Mouse (Mus musculus) heart, postnatal 36 days (tissue): ENCODE measurements around the gene Arl1. TPM values are rescaled to one million over a fixed set of nuclear protein-coding genes. Genes with fewer than 3 reads are reported as not detected.
"Not testable (repeated sequence)": the region's sequence is repeated elsewhere in the genome, so short reads cannot be mapped to it uniquely, and the experiment has no call there.

ENCODE experiments used
- DNase-seq, 2 experiments: peaks; one replicate each; pipeline ENCODE4 v3.0.0; 2021 to 2022
- intact Hi-C: fragments of 180-260 bp; cut with DNase I; formaldehyde crosslinking; loops from one replicate; pipeline ENCODE4 v1.15.1; 2025
- total RNA-seq, 2 experiments: library from RNA; stranded (reverse); gene quantifications; 2 replicates each; pipeline ENCODE4 v1.2.3; 2021

The Arl1 gene
- total RNA-seq, 2 experiments from 2014 or later, result 86.1 to 86.3 TPM

- no peak for DNase-seq
These were observed 10.8 kb downstream of the Arl1 start for GRCm38 (mm10) chr10:88741426-88741825.

GRCm38 (mm10) chr10:88761524-88762212 lies 31.0 kb downstream of the Arl1 start:
- no peak for DNase-seq
- intact Hi-C loops, result no loop called here

More at GRCm38 (mm10) chr10:88741426-88741825, 10.8 kb downstream of the Arl1 start:
- intact Hi-C loops, result no loop called here

DNA sequence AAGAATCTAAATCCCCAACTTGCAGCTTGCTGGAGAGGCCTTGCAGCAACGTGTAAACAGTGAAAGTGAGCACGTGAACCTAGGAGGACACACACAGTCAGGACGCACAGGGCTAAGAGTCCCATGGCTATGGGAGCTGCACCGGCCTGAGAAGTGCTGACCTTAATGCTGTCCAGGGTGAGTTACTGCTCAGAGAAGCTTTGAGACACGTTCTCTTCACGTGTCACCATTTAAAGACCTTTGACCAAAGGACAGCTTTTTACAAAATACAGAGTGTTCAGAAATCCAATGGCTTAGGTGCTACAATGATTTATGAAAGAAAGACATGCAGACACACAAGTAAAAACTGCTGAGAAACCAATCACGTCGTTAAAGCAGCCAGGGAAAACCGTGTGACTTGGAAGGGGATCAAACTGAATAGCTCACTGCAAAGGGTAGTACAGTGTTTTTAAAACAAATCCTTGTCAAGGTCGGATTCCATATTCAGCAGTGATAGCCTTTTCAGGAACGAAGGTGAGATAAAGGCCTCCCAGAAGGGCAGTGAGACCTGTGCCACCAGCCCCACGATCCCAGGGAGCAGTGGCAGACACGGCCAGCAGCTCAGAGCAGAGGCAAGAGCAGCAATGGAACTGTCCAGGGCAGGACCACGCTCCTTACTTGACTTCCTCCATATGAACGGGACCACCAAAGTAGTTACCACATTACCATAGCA lies 34.9 kb downstream of the Arl1 start:
- DNase-seq, result no peak
- intact Hi-C loops, result no loop called here

- intact Hi-C loops, result no loop called here
- DNase-seq, result no peak
These were observed 38.3 kb downstream of the Arl1 start for GRCm38 (mm10) chr10:88768961-88769360.

- intact Hi-C loops, result no loop called here
- DNase-seq, result no peak
These were observed 39.0 kb downstream of the Arl1 start for GRCm38 (mm10) chr10:88769676-88770075.

DNA sequence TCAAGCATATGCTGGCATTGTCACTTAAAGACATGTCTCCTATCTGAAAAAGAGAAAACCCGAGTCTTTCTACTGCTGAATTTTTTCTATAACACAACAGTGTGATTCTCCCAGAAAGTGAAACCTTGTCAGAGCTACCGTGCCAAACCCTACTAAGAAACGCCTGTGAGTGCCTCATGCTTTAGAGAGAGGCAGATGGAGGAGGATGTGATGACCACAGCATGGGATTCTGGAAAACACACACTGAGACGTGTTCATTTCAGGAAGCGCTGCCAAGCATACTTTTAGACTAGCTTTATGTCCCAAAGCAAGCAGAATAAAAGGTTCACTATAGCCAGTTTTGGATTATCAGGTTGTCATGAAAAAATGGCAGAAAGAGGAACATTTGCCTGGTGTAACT lies 42.3 kb downstream of the Arl1 start:
- intact Hi-C loops, DNase-seq: not testable (repeated sequence)

DNA sequence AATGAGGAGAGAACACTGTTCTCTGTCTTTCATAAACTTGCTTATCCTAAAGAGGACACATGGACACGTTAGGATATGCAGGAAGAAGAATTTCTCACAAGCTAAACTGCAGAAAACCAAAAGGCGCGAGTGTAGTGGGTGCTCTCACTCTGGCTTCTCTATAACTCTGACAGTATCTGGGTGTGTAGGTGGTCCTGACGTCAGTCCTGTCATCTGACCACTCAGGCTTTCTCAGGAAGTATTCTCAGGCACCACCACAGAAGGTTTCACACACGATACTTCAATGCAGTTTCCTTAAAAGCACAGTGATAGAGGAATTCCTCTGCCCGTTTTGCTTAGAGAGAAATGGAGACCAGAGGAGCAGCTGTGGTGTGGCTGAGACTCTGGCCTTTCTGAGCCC lies 45.5 kb downstream of the Arl1 start:
- intact Hi-C loops, result no loop called here
- no peak for DNase-seq

GRCm38 (mm10) chr10:88780716-88781115 lies 50.1 kb downstream of the Arl1 start:
- intact Hi-C loops, result no loop called here
- no peak for DNase-seq

GRCm38 (mm10) chr10:88783135-88783534 lies 52.5 kb downstream of the Arl1 start:
- intact Hi-C loops, DNase-seq: not testable (repeated sequence)

DNA sequence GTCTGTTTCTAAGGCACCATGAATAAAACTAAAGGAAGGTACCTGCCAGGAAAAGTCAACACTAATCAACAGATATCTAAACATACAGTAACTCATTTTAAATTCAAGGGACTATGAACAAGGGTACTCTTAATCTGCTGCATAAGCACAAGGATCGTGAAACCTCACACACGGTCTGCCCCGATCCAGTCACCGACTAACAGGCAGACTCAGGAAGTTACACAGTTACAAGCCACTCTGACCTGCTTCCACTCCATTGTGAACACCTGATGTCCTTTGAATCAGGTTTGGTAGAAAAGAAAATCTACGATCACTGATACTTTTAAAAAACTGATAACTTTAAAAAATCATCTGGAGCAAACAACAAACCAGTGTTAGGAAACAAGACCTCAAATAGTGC lies 53.3 kb downstream of the Arl1 start:
- DNase-seq, result no peak
- intact Hi-C loops, result no loop called here

DNA sequence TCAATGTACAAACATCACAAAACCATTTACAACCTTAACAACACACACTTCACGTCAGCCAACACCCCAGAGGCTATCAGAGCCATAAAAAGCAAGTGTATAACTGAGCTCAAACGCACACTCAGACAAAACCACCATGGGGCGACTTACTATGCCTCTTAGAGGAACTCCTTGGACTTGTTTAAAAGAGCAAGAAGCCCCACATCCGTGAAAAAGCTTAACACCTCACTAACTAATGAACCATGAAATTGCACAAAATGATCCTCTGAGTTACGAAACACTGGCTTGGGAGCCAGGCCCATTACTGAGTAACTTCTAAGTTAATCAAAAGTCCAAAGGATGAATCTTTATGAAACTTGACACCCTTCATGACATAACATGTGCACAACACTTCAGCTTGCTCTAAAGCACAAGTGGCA lies 53.9 kb downstream of the Arl1 start:
- DNase-seq, result no peak
- intact Hi-C loops, result no loop called here

DNA sequence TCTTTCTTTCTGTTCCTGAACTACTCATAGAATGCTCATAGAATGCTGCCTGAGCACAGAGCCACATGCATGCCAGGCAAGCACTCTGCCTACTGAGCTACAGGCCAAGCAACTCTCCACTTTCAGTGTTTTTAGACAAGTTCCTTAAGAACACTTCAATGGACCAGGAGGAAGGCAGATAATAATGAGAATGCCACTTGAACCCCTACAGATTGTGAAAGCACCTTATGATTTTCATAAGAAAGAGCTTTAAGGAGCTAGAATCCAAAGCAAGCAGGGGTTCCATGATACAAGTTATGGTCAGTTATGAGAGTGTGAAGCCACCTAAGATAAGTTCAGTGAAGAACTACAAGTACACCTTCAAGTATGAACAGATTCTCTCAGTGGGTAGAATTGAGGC lies 63.0 kb downstream of the Arl1 start:
- intact Hi-C loops, result no loop called here
- no peak for DNase-seq

Other genes with a start within 250 kb of the Arl1 start
- 100 to 1,000 TPM; 321 to 351 TPM for gene Chpt1, start 226.8 kb upstream of the Arl1 start, total RNA-seq
- gene Mybpc1, start 125.7 kb upstream of the Arl1 start, total RNA-seq, result under 1 TPM; 0.39 to 0.49 TPM
- under 1 TPM; 0.31 to 0.70 TPM for gene Spic, start 45.8 kb upstream of the Arl1 start, total RNA-seq
- gene Utp20, start 95.9 kb downstream of the Arl1 start, total RNA-seq, result 10 to 100 TPM; 12.9 to 14.3 TPM
- not detected for gene Slc5a8, start 155.1 kb downstream of the Arl1 start, total RNA-seq